Comparison of ENCODE assay signal across 37 mouse cellular contexts in the genomic region with DNA sequence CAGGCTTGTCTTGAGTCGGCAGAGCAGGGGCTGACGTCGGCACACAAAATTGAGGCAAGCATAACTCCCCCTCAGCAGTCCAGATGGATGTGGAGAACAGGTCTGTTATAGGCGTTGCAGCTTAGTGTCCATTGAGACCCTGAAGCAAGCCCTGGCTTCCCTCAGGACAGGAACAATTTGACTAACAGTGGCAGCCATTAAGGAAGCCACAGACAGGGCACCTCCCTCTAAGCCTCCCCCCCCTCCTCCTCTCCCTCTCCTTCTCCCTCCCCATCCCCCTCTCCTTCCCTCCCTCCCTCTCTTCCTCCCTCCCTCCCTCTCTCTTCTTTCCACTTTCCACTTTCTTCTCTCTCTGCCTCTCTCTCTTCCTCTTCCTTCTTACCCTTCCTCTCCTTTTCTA. TPM values are rescaled to one million over a fixed set of nuclear protein-coding genes. Genes with fewer than 3 reads are reported as not detected.
A peak's percentile ranks its signal among the peaks of the same experiment; 100 is the strongest.
DNase-seq lines count a peak whose midpoint lies in the region; ATAC-seq and TF ChIP-seq lines count a peak whose summit lies in the region.
"Had no signal": no experiment of that assay in that cellular context is flagged by ENCODE, and none has a peak within 500 bp of the region (broad histone marks: within the 10 kb centered on the region; RNA-seq: fewer than 3 reads in every experiment).

No protein-coding gene starts in this region.

- no peaks in the 10 kb centered on the region for H3K36me3 ChIP-seq in forebrain, embryonic 10.5 days (replicated peaks)
- no peaks in the 10 kb centered on the region for H3K36me3 ChIP-seq in forebrain, embryonic 15.5 days
- H3K36me3 ChIP-seq in midbrain, embryonic 14.5 days (ENCODE audit: control insufficient read depth, insufficient read depth, low read length): no peaks in the 10 kb centered on the region
- H3K36me3 ChIP-seq in midbrain, embryonic 15.5 days (replicated peaks): no peaks in the 10 kb centered on the region
- no peaks in the 10 kb centered on the region for H3K36me3 ChIP-seq in ES-E14 (ENCODE audit: control insufficient read depth, insufficient read depth, low read length, poor library complexity, severe bottlenecking)
- H3K36me3 ChIP-seq in heart, adult 2 months (ENCODE audit: control insufficient read depth, insufficient read depth, low read length): no peaks in the 10 kb centered on the region
- H3K36me3 ChIP-seq: embryonic facial prominence, embryonic 12.5 days; heart, embryonic 10.5 days; heart, embryonic 13.5 days; hindbrain, embryonic 13.5 days; intestine, embryonic 15.5 days had no signal

- WGBS in forebrain, embryonic 10.5 days: 74% methylated on average over 4 of the region's 4 CpGs
- 62% methylated on average over 4 of the region's 4 CpGs for WGBS in forebrain, embryonic 15.5 days
- WGBS in midbrain, embryonic 14.5 days: 19% methylated on average over 4 of the region's 4 CpGs
- 22% methylated on average over 4 of the region's 4 CpGs for WGBS in midbrain, embryonic 15.5 days
- WGBS in heart, adult 2 months: 60% methylated on average over 4 of the region's 4 CpGs

- DNase-seq in forebrain, embryonic 10.5 days (ENCODE audit: extremely low spot score, low spot score): no peak
- DNase-seq in midbrain, embryonic 14.5 days: peak; percentile 18
- DNase-seq in ES-E14 (ENCODE audit: low read depth, low spot score): no peak
- peak; percentile 46 for DNase-seq in brain, embryonic 14.5 days (ENCODE audit: low read depth)
- DNase-seq in kidney, postnatal 10 days: no peak
- DNase-seq in heart, adult 2 months: no peak
- DNase-seq: adrenal gland, postnatal 10 days; adrenal gland, postnatal 36 days; B cell, adult 2 months; cerebellum, adult 11 months; cerebellum, adult 2 months; cerebellum, postnatal 10 days; cerebellum, postnatal 36 days; gastrocnemius, postnatal 25 days; heart, adult 18-20 months; heart, postnatal 14 days; heart, postnatal 4 days; kidney, adult 11 months; kidney, adult 8-10 months had no signal

- H3K9me3 ChIP-seq in forebrain, embryonic 10.5 days: no peaks in the 10 kb centered on the region
- no peaks in the 10 kb centered on the region for H3K9me3 ChIP-seq in forebrain, embryonic 15.5 days
- H3K9me3 ChIP-seq in midbrain, embryonic 14.5 days (ENCODE audit: control insufficient read depth, low read length): no peaks in the 10 kb centered on the region
- H3K9me3 ChIP-seq in midbrain, embryonic 15.5 days: no peaks in the 10 kb centered on the region
- H3K9me3 ChIP-seq in ES-E14 (ENCODE audit: control insufficient read depth, insufficient read depth, low read depth, low read length): no peaks in the 10 kb centered on the region
- H3K9me3 ChIP-seq: embryonic facial prominence, embryonic 12.5 days; heart, embryonic 10.5 days; heart, embryonic 13.5 days; hindbrain, embryonic 13.5 days; intestine, embryonic 15.5 days had no signal

- intact Hi-C loops in heart, adult 2 months (cut with DNase I): no loop called here

- TF ChIP-seq CTCF in brain, embryonic 14.5 days (IDR thresholded peaks at IDR 0.05; ENCODE audit: borderline replicate concordance, extremely low read depth, insufficient read depth, insufficient read length): no peak
- TF ChIP-seq CTCF in heart, adult 2 months (IDR thresholded peaks at IDR 0.05): no peak

- no peak for ATAC-seq in forebrain, embryonic 15.5 days (replicated peaks)
- ATAC-seq in midbrain, embryonic 14.5 days (ENCODE audit: low FRiP score, low TSS enrichment): no peak
- no peak for ATAC-seq in midbrain, embryonic 15.5 days (replicated peaks)
- ATAC-seq: forebrain, embryonic 14.5 days; hindbrain, embryonic 16.5 days; intestine, embryonic 15.5 days had no signal

- H3K27me3 ChIP-seq in forebrain, embryonic 10.5 days (ENCODE audit: poor library complexity, severe bottlenecking): peaks cover 73% of the 10 kb centered on the region
- H3K27me3 ChIP-seq in forebrain, embryonic 15.5 days: no peaks in the 10 kb centered on the region
- H3K27me3 ChIP-seq in midbrain, embryonic 14.5 days (ENCODE audit: control insufficient read depth, insufficient read depth, low read length): no peaks in the 10 kb centered on the region
- 0 out of 2 replicates have a peak, but pooled peaks cover 7% of the 10 kb centered on the region for H3K27me3 ChIP-seq in midbrain, embryonic 15.5 days (replicated peaks)
- no peaks in the 10 kb centered on the region for H3K27me3 ChIP-seq in heart, adult 2 months (ENCODE audit: control insufficient read depth, insufficient read depth, low read length)

- peak overlapping the region; percentile 35; the same call in 1 of the 2 replicates for H3K27ac ChIP-seq in forebrain, embryonic 10.5 days
- no peak overlapping the region for H3K27ac ChIP-seq in forebrain, embryonic 15.5 days (replicated peaks)
- no peak overlapping the region for H3K27ac ChIP-seq in midbrain, embryonic 14.5 days (replicated peaks; ENCODE audit: low read depth, low read length)
- no peak overlapping the region for H3K27ac ChIP-seq in midbrain, embryonic 15.5 days
- peak overlapping the region; percentile 70 for H3K27ac ChIP-seq in ES-E14 (ENCODE audit: insufficient read depth, low read depth, low read length, poor library complexity, severe bottlenecking)
- no peak overlapping the region for H3K27ac ChIP-seq in heart, adult 2 months
- H3K27ac ChIP-seq: embryonic facial prominence, embryonic 12.5 days; heart, embryonic 10.5 days; heart, embryonic 13.5 days; hindbrain, embryonic 13.5 days; intestine, embryonic 15.5 days had no signal

- no peak for TF ChIP-seq POLR2A in brain, embryonic 14.5 days (IDR thresholded peaks at IDR 0.05; ENCODE audit: borderline replicate concordance, extremely low read depth, insufficient read depth, insufficient read length, poor library complexity, severe bottlenecking)
- no peak for TF ChIP-seq POLR2A in heart, adult 2 months (IDR thresholded peaks at IDR 0.05; ENCODE audit: insufficient read depth, low read depth, low read length)

- no peaks in the 10 kb centered on the region for H3K79me2 ChIP-seq in heart, adult 2 months (replicated peaks; ENCODE audit: control insufficient read depth, insufficient read depth, low read length)

- in situ Hi-C loops in ES-E14 (cut with MboI; ENCODE audit: low sequenced_read_pairs in 2 of 2, unreplicated experiment in 2 of 2): no loop called here

- no peak for TF ChIP-seq EP300 in heart, adult 2 months (IDR thresholded peaks at IDR 0.05; ENCODE audit: insufficient read depth, low read depth, low read length)

- no peak overlapping the region for H3K4me3 ChIP-seq in forebrain, embryonic 10.5 days
- H3K4me3 ChIP-seq in forebrain, embryonic 15.5 days: no peak overlapping the region
- no peak overlapping the region for H3K4me3 ChIP-seq in midbrain, embryonic 14.5 days (replicated peaks; ENCODE audit: low read depth, low read length)
- H3K4me3 ChIP-seq in midbrain, embryonic 15.5 days: no peak overlapping the region
- H3K4me3 ChIP-seq in ES-E14 (ENCODE audit: insufficient read depth in 1 of 2, low read depth in 1 of 2, low read length in 2 of 2, poor library complexity in 1 of 2, severe bottlenecking in 1 of 2): peak overlapping the region; percentile 46 to 66
- H3K4me3 ChIP-seq in heart, adult 2 months: no peak overlapping the region
- H3K4me3 ChIP-seq: embryonic facial prominence, embryonic 12.5 days; erythroblast, embryonic 14.5 days; heart, embryonic 10.5 days; heart, embryonic 13.5 days; hindbrain, embryonic 13.5 days; intestine, embryonic 15.5 days had no signal

- no peak overlapping the region for H3K9ac ChIP-seq in forebrain, embryonic 15.5 days (replicated peaks)
- H3K9ac ChIP-seq in midbrain, embryonic 14.5 days (replicated peaks; ENCODE audit: low read length): no peak overlapping the region
- H3K9ac ChIP-seq in midbrain, embryonic 15.5 days: no peak overlapping the region
- 0 out of 2 replicates have a peak overlapping the region, but pooled peaks have one; percentile 12 for H3K9ac ChIP-seq in ES-E14 (ENCODE audit: insufficient read depth, low read depth, low read length, poor library complexity, severe bottlenecking)
- H3K9ac ChIP-seq in heart, adult 2 months (ENCODE audit: low read depth, low read length): no peak overlapping the region
- H3K9ac ChIP-seq: embryonic facial prominence, embryonic 12.5 days; heart, embryonic 13.5 days; hindbrain, embryonic 13.5 days; intestine, embryonic 15.5 days had no signal

- H3K4me1 ChIP-seq in forebrain, embryonic 10.5 days: peaks cover 39% of the 10 kb centered on the region
- peaks cover 16% of the 10 kb centered on the region for H3K4me1 ChIP-seq in forebrain, embryonic 15.5 days
- peaks cover 8% of the 10 kb centered on the region; the same call in 1 of the 2 replicates for H3K4me1 ChIP-seq in midbrain, embryonic 14.5 days (ENCODE audit: control insufficient read depth, insufficient read depth, low read length)
- H3K4me1 ChIP-seq in midbrain, embryonic 15.5 days: peaks cover 8% of the 10 kb centered on the region; the same call in 1 of the 2 replicates
- peaks cover 12 to 20% of the 10 kb centered on the region in 2 experiments; a peak in 3 of 4 replicates for H3K4me1 ChIP-seq in ES-E14 (ENCODE audit: control insufficient read depth in 2 of 2, insufficient read depth in 2 of 2, low read length in 2 of 2, poor library complexity in 1 of 2)
- H3K4me1 ChIP-seq in heart, adult 2 months (ENCODE audit: control insufficient read depth, insufficient read depth, low read length): no peaks in the 10 kb centered on the region
- H3K4me1 ChIP-seq: embryonic facial prominence, embryonic 12.5 days; heart, embryonic 10.5 days; heart, embryonic 13.5 days; intestine, embryonic 15.5 days had no signal

- H3K4me2 ChIP-seq in forebrain, embryonic 15.5 days (replicated peaks): no peak overlapping the region
- no peak overlapping the region for H3K4me2 ChIP-seq in midbrain, embryonic 14.5 days (ENCODE audit: low read length)
- H3K4me2 ChIP-seq in midbrain, embryonic 15.5 days: no peak overlapping the region
- H3K4me2 ChIP-seq: embryonic facial prominence, embryonic 12.5 days; heart, embryonic 13.5 days; hindbrain, embryonic 13.5 days; intestine, embryonic 15.5 days had no signal

TF ChIP-seq in ES-E14, 5 proteins besides CTCF, POLR2A, EP300 and RAD21:
- no peak for TF ChIP-seq ZNF384 (IDR thresholded peaks at IDR 0.05; ENCODE audit: low read depth, low read length)
- TF ChIP-seq MAFK (IDR thresholded peaks at IDR 0.05; ENCODE audit: insufficient read depth, low read depth, low read length): no peak
- no peak for TF ChIP-seq ZC3H11A (IDR thresholded peaks at IDR 0.05; ENCODE audit: borderline replicate concordance, low read depth, low read length)
- TF ChIP-seq CHD2 (IDR thresholded peaks at IDR 0.05; ENCODE audit: low read depth, low read length): no peak
- no peak for TF ChIP-seq HCFC1 (IDR thresholded peaks at IDR 0.05; ENCODE audit: borderline replicate concordance, insufficient read depth, low read length)
TF ChIP-seq in ES-E14: peak in this region for 0.

RNA-seq across cellular contexts. Expression of a gene that starts 27.6 kb away (rescaled TPM):
- not detected in 2 replicates for polyA plus RNA-seq in forebrain, embryonic 10.5 days (2016; fragmentation: Nextera tagmentation; extraction: Ambion mirVana)
- not detected in 2 replicates for polyA plus RNA-seq in forebrain, embryonic 15.5 days (2015; fragmentation: Nextera tagmentation; extraction: Ambion mirVana)
- not detected in 2 replicates for polyA plus RNA-seq in midbrain, embryonic 14.5 days (2014; fragmentation: Nextera tagmentation; extraction: Ambion mirVana)
- polyA plus RNA-seq in midbrain, embryonic 15.5 days (2015; fragmentation: Nextera tagmentation; extraction: Ambion mirVana): not detected in 2 replicates
- total RNA-seq in ES-E14 (2012; rRNA removed): not detected in 2 replicates
- not detected in 2 replicates for polyA plus RNA-seq in brain, embryonic 14.5 days (2012; rRNA removed)
- not detected for total RNA-seq in heart, adult 2 months (2021)
- polyA plus RNA-seq in heart, adult 2 months (2012; rRNA removed): not detected in 2 replicates
- total RNA-seq: adrenal gland, adult 18-20 months; adrenal gland, postnatal 10 days; adrenal gland, postnatal 36 days; CH12.LX; gastrocnemius, adult 8-10 months; gastrocnemius, postnatal 25 days; heart, adult 18-20 months; heart, postnatal 14 days; heart, postnatal 4 days; MEL had no signal
- polyA plus RNA-seq: cerebellum, adult 2 months; cortical plate, adult 2 months; embryonic facial prominence, embryonic 12.5 days; erythroblast, embryonic 14.5 days; forebrain, embryonic 11.5 days; forebrain, embryonic 14.5 days; gonadal fat pad, adult 2 months; heart, embryonic 10.5 days; heart, embryonic 13.5 days; heart, embryonic 16.5 days; hindbrain, embryonic 13.5 days; hindbrain, embryonic 16.5 days; intestine, embryonic 15.5 days had no signal

Comparison
In these comparisons a context has a peak if more than half of its experiments do, and no peak if none do; other contexts are left out.
1. H3K27ac ChIP-seq: peak in forebrain, embryonic 10.5 days (single experiment) and ES-E14 (single experiment); none in forebrain, embryonic 15.5 days (single experiment), midbrain, embryonic 14.5 days (single experiment), midbrain, embryonic 15.5 days (single experiment) and heart, adult 2 months (single experiment).
2. DNase-seq: peak in midbrain, embryonic 14.5 days (single experiment) and brain, embryonic 14.5 days (single experiment); none in forebrain, embryonic 10.5 days (single experiment), ES-E14 (single experiment), kidney, postnatal 10 days (single experiment) and heart, adult 2 months (0 of 2).
3. H3K4me3 ChIP-seq: peak in ES-E14 (2 of 2); none in forebrain, embryonic 10.5 days (single experiment), forebrain, embryonic 15.5 days (single experiment), midbrain, embryonic 14.5 days (single experiment), midbrain, embryonic 15.5 days (single experiment) and heart, adult 2 months (single experiment).